Mouse (Mus musculus): ENCODE results near the gene Foxp2.

GRCm38 (mm10) chr6:15294081-15294480 lies 392.9 kb downstream of the Foxp2 start:
- TF ChIP-seq CTCF (IDR thresholded peaks at IDR 0.05; ENCODE audit: borderline replicate concordance, insufficient read depth, low read depth, low read length) = no peak
- TF ChIP-seq POLR2A (IDR thresholded peaks at IDR 0.05; ENCODE audit: borderline replicate concordance, insufficient read depth, low read length) = no peak

Measured in cerebellum, adult 2 months (tissue).